Mouse (Mus musculus): Measurements from ENCODE around the gene Prep. TPM values are rescaled to one million over a fixed set of nuclear protein-coding genes. Genes with fewer than 3 reads are reported as not detected.
"Not testable (repeated sequence)": the region's sequence is repeated elsewhere in the genome, so short reads cannot be mapped to it uniquely, and the experiment has no call there.

Prep gene
- polyA plus RNA-seq, 1 experiment = 2.1 TPM

DNA sequence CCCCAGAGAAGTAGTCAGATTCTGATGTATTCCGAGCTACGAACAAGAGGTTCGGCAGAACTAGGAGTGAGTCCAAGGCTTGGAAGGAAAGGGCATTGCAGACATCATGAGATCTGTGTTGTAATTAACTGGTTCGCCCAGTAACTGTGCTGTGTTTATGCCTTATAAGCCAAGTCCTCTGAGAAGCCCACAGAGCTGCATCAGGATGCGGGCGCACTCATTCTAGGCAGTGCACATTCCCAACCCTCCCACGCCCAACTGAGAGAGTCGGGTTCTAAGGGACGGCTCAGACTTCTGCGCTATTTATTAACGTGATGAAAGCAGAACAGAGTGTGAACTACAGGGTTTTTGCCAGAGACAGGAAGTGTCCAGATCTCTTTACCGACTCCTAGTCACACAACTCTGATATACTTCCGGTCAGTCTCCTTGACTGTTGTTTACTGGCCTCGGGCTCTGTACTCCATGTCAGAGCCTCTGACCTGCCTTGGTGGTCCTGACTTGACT lies 87.6 kb downstream of the Prep start:
- no peak overlapping the region for H3K27ac ChIP-seq (ENCODE audit: control insufficient read depth, insufficient read depth, low read depth, low read length)
- H3K36me3 ChIP-seq (ENCODE audit: control insufficient read depth, insufficient read depth, low read length) = no peaks in the 10 kb centered on the region
- H3K4me1 ChIP-seq (ENCODE audit: control insufficient read depth, insufficient read depth, low read length) = no peaks in the 10 kb centered on the region
- no peaks in the 10 kb centered on the region for H3K27me3 ChIP-seq (ENCODE audit: control insufficient read depth, insufficient read depth, low read length)
- no peak overlapping the region for H3K4me3 ChIP-seq (ENCODE audit: control insufficient read depth, low read depth, low read length)
- TF ChIP-seq POLR2A (IDR thresholded peaks at IDR 0.05; ENCODE audit: control insufficient read depth, low read depth, low read length) (no peak), CTCF (IDR thresholded peaks at IDR 0.05; ENCODE audit: control insufficient read depth, insufficient read depth, insufficient replicate concordance, low read depth, low read length) (no peak)

DNA sequence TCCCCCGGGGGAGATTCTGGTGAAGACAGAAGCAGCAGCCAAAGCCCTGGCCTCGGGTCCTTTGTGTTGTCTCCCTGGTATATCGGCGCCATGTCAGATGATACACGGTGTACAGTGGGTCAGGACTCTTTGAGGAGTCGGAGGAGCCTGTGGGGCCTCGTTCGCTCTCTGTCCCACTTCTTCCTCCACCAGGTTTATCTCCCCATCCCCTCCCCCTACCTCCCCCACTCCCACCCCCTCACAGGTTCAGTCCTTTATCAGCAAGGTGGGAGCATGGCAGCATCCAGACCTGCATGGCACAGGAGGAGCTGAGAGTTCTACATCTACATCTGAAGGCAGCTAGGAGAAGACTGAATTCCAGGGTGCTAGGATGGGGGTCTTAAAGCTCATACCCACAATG lies 98.8 kb downstream of the Prep start:
- Histone ChIP-seq H3K4me3 (ENCODE audit: control insufficient read depth, low read depth, low read length) (no peak overlapping the region), H3K4me1 (ENCODE audit: control insufficient read depth, insufficient read depth, low read length) (no peaks in the 10 kb centered on the region; the same call in none of the 2 replicates), H3K27me3 (ENCODE audit: control insufficient read depth, insufficient read depth, low read length) (no peaks in the 10 kb centered on the region), H3K36me3 (ENCODE audit: control insufficient read depth, insufficient read depth, low read length) (no peaks in the 10 kb centered on the region), H3K27ac (ENCODE audit: control insufficient read depth, insufficient read depth, low read depth, low read length) (no peak overlapping the region)
- TF ChIP-seq CTCF (IDR thresholded peaks at IDR 0.05; ENCODE audit: control insufficient read depth, insufficient read depth, insufficient replicate concordance, low read depth, low read length) = no peak
- no peak for TF ChIP-seq POLR2A (IDR thresholded peaks at IDR 0.05; ENCODE audit: control insufficient read depth, low read depth, low read length)

DNA sequence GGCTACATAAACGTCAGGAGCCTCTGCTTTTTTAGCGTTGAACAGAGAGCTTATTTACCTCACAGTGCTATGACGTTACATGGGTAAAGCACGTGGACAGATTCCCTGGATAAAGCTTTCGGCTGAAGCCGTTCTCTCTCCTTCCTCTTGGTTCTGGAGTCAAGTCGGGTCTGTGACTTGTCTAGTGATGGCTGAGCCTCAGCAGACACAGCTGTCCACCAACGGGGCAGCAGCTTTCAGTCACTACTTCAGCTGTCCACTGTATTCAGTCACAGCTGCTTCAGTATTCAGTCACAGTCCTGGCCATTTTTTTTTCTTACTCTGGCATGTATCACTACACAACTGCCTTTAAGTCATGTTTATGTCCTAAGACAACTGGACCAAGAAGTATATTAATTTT lies 106.9 kb downstream of the Prep start:
- Histone ChIP-seq H3K27me3 (ENCODE audit: control insufficient read depth, insufficient read depth, low read length) (no peaks in the 10 kb centered on the region), H3K36me3 (ENCODE audit: control insufficient read depth, insufficient read depth, low read length) (no peaks in the 10 kb centered on the region), H3K4me1 (ENCODE audit: control insufficient read depth, insufficient read depth, low read length) (no peaks in the 10 kb centered on the region; the same call in 1 of the 2 replicates), H3K27ac (ENCODE audit: control insufficient read depth, insufficient read depth, low read depth, low read length) (no peak overlapping the region), H3K4me3 (ENCODE audit: control insufficient read depth, low read depth, low read length) (no peak overlapping the region)
- TF ChIP-seq CTCF (IDR thresholded peaks at IDR 0.05; ENCODE audit: control insufficient read depth, insufficient read depth, insufficient replicate concordance, low read depth, low read length) (no peak), POLR2A (IDR thresholded peaks at IDR 0.05; ENCODE audit: control insufficient read depth, low read depth, low read length) (no peak)

DNA sequence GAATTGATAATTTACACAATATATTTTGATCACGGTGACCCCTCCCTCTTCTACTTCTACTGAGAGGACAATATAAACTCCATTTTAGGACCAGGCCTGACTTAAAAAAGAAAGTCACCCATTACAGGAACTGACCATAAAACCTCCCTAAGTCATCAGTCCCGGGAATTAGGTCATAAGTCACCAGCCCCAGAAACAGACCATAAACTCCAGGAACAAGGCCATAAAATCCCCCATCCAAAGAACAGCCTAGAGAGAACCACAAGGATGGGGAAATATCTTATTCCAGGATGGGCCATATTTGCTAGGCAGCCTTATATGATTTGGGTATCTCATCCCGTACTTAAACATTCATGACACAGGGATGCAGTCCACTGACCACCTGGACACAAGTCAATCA lies 107.3 kb downstream of the Prep start:
- H3K27me3 ChIP-seq (ENCODE audit: control insufficient read depth, insufficient read depth, low read length) = no peaks in the 10 kb centered on the region
- H3K4me1 ChIP-seq (ENCODE audit: control insufficient read depth, insufficient read depth, low read length) = no peaks in the 10 kb centered on the region; the same call in 1 of the 2 replicates
- H3K4me3 ChIP-seq (ENCODE audit: control insufficient read depth, low read depth, low read length) = no peak overlapping the region
- TF ChIP-seq POLR2A (IDR thresholded peaks at IDR 0.05; ENCODE audit: control insufficient read depth, low read depth, low read length) (no peak), CTCF (IDR thresholded peaks at IDR 0.05; ENCODE audit: control insufficient read depth, insufficient read depth, insufficient replicate concordance, low read depth, low read length) (no peak)
- no peak overlapping the region for H3K27ac ChIP-seq (ENCODE audit: control insufficient read depth, insufficient read depth, low read depth, low read length)
- H3K36me3 ChIP-seq (ENCODE audit: control insufficient read depth, insufficient read depth, low read length) = no peaks in the 10 kb centered on the region

DNA sequence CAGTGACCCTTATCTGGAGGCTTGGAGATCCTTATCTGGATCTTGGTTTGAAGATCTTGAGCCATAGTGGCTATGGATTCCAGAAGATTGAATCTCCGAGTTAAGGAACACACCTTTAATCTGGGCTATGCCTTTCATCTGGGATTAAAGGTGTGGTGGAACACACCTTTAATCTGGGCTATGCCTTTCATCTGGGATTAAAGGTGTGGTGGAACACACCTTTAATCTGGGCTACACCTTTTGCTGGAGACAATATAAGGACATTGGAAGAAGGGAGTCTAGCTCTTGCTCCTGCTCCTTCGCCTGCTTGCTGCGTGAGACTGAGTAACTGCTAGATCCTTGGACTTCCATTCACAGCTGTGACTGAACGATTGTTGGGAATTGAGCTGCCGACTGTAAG lies 110.8 kb downstream of the Prep start, which contains the start of gene Popdc3:
Gene Popdc3, plus strand, starts transcription at position 301 of the 400 bp plus-strand sequence.
- not testable (repeated sequence) for H3K27me3 ChIP-seq (ENCODE audit: control insufficient read depth, insufficient read depth, low read length); H3K36me3 ChIP-seq (ENCODE audit: control insufficient read depth, insufficient read depth, low read length); H3K4me3 ChIP-seq (ENCODE audit: control insufficient read depth, low read depth, low read length); H3K27ac ChIP-seq (ENCODE audit: control insufficient read depth, insufficient read depth, low read depth, low read length); H3K4me1 ChIP-seq (ENCODE audit: control insufficient read depth, insufficient read depth, low read length)

GRCm38 (mm10) chr10:45180677-45181326 lies 113.8 kb downstream of the Prep start:
- H3K27me3 ChIP-seq (ENCODE audit: control insufficient read depth, insufficient read depth, low read length) = no peaks in the 10 kb centered on the region
- no peaks in the 10 kb centered on the region for H3K36me3 ChIP-seq (ENCODE audit: control insufficient read depth, insufficient read depth, low read length)
- no peaks in the 10 kb centered on the region for H3K4me1 ChIP-seq (ENCODE audit: control insufficient read depth, insufficient read depth, low read length)
- H3K4me3 ChIP-seq (ENCODE audit: control insufficient read depth, low read depth, low read length) = no peak overlapping the region
- H3K27ac ChIP-seq (ENCODE audit: control insufficient read depth, insufficient read depth, low read depth, low read length) = no peak overlapping the region
- TF ChIP-seq CTCF (IDR thresholded peaks at IDR 0.05; ENCODE audit: control insufficient read depth, insufficient read depth, insufficient replicate concordance, low read depth, low read length) (no peak), POLR2A (IDR thresholded peaks at IDR 0.05; ENCODE audit: control insufficient read depth, low read depth, low read length) (no peak)

DNA sequence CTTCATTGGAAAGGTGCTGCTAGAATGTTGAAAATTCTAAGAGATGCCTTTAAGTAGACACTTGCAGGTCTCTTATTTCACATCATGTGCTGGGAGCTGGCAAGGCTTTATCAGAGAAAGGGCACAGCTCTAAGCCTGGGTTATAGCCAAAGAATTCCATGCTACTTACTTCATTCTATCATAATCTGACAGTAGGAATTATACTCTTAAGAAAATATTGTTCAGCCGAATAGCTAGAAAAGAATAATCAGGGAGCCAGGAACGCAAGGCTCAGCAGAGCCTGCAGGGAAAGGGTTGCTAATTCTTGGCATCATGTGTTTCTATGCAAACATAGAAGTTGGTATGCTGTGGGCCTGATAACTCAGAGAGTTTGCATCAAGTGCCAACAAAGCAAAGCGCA lies 114.3 kb downstream of the Prep start:
- no peaks in the 10 kb centered on the region for H3K27me3 ChIP-seq (ENCODE audit: control insufficient read depth, insufficient read depth, low read length)
- H3K36me3 ChIP-seq (ENCODE audit: control insufficient read depth, insufficient read depth, low read length) = no peaks in the 10 kb centered on the region
- no peak for TF ChIP-seq POLR2A (IDR thresholded peaks at IDR 0.05; ENCODE audit: control insufficient read depth, low read depth, low read length)
- TF ChIP-seq CTCF (IDR thresholded peaks at IDR 0.05; ENCODE audit: control insufficient read depth, insufficient read depth, insufficient replicate concordance, low read depth, low read length) = no peak
- no peak overlapping the region for H3K4me3 ChIP-seq (ENCODE audit: control insufficient read depth, low read depth, low read length)
- H3K27ac ChIP-seq (ENCODE audit: control insufficient read depth, insufficient read depth, low read depth, low read length) = no peak overlapping the region
- H3K4me1 ChIP-seq (ENCODE audit: control insufficient read depth, insufficient read depth, low read length) = no peaks in the 10 kb centered on the region

Measured in testis, adult 2 months (tissue).